In the genomic region with DNA sequence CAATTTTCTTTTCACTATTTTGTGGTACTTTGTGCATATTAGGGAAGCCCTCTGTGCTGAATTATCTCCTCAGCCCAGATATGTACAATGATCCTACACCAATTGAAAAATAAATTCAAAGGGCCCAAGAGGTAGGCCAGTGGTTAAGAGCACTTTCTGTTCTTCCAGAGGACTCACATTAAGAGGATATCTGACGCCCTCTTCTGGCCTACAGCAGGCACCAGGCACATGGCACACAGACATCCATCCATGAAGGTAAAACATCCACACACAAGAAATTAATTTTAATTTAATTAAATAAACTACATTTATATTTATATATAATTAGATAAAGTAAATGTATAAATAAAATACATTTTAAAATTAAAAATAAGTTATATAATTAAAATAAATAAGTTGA, we compare ENCODE assay signal across 8 mouse cellular contexts. TPM values are rescaled to one million over a fixed set of nuclear protein-coding genes. Genes with fewer than 3 reads are reported as not detected.
A peak's percentile ranks its signal among the peaks of the same experiment; 100 is the strongest.
DNase-seq lines count a peak whose midpoint lies in the region; TF ChIP-seq lines count a peak whose summit lies in the region.

No protein-coding gene starts in this region.

- H3K27me3 ChIP-seq in heart, embryonic 10.5 days (ENCODE audit: insufficient read depth, poor library complexity, severe bottlenecking): no peaks in the 10 kb centered on the region
- no peaks in the 10 kb centered on the region for H3K27me3 ChIP-seq in testis, adult 2 months (ENCODE audit: control insufficient read depth, insufficient read depth, low read length)

- H3K4me1 ChIP-seq in heart, embryonic 10.5 days: peaks cover 10% of the 10 kb centered on the region; the same call in 1 of the 2 replicates
- no peaks in the 10 kb centered on the region; the same call in 1 of the 2 replicates for H3K4me1 ChIP-seq in testis, adult 2 months (ENCODE audit: control insufficient read depth, insufficient read depth, low read length)

- TF ChIP-seq CTCF in testis, adult 2 months (IDR thresholded peaks at IDR 0.05; ENCODE audit: control insufficient read depth, insufficient read depth, insufficient replicate concordance, low read depth, low read length): peak; percentile 25; the same call in 1 of the 2 replicates

- peak; percentile 33 to 55 for DNase-seq in heart, postnatal 10 days
- no peak for DNase-seq in heart, embryonic 10.5 days (ENCODE audit: low spot score)
- no peak for DNase-seq in testis, postnatal 10 days (ENCODE audit: low spot score)
- peak; percentile 47 for DNase-seq in embryo, embryonic 10.5 days (ENCODE audit: low spot score)
- peak; percentile 29 for DNase-seq in naive thymus-derived CD4-positive, alpha-beta T cell, adult 2 months (ENCODE audit: low read depth)
- no peak for DNase-seq in spleen, adult 18-20 months
- DNase-seq in ovary, postnatal 10 days (ENCODE audit: low spot score): no peak

- 5% methylated on average over 1 of the region's 1 CpGs for WGBS in heart, embryonic 10.5 days

- no peaks in the 10 kb centered on the region for H3K36me3 ChIP-seq in heart, embryonic 10.5 days
- no peaks in the 10 kb centered on the region for H3K36me3 ChIP-seq in testis, adult 2 months (ENCODE audit: control insufficient read depth, insufficient read depth, low read length)

- intact Hi-C loops in heart, postnatal 10 days (cut with DNase I): loop anchor here (2.0 kb wide), 1 partner anchor 111 kb away; no protein-coding TSS in a partner anchor

- H3K9me3 ChIP-seq in heart, embryonic 10.5 days: no peaks in the 10 kb centered on the region

- no peak overlapping the region for H3K27ac ChIP-seq in heart, embryonic 10.5 days
- H3K27ac ChIP-seq in testis, adult 2 months (ENCODE audit: control insufficient read depth, insufficient read depth, low read depth, low read length): no peak overlapping the region

- TF ChIP-seq POLR2A in testis, adult 2 months (IDR thresholded peaks at IDR 0.05; ENCODE audit: control insufficient read depth, low read depth, low read length): no peak

- no peak overlapping the region for H3K4me3 ChIP-seq in heart, embryonic 10.5 days
- no peak overlapping the region for H3K4me3 ChIP-seq in testis, adult 2 months (ENCODE audit: control insufficient read depth, low read depth, low read length)

RNA-seq across cellular contexts. Expression of a gene that starts 25.7 kb away (rescaled TPM):
- 1 to 10 TPM; 6.6 to 7.4 TPM for total RNA-seq in heart, postnatal 10 days (2021)
- polyA plus RNA-seq in heart, embryonic 10.5 days (2016; fragmentation: Nextera tagmentation; extraction: Ambion mirVana): 7.5 and 11.6 TPM in 2 replicates
- 8.8 and 10.0 TPM in 2 replicates for polyA plus RNA-seq in testis, adult 2 months (2012; rRNA removed)

RNA-seq across cellular contexts. Expression of a gene that starts 30.5 kb away (rescaled TPM):
- total RNA-seq in heart, postnatal 10 days (2021): 10 to 100 TPM; 17.7 to 18.3 TPM
- 20.1 and 27.7 TPM in 2 replicates for polyA plus RNA-seq in heart, embryonic 10.5 days (2016; fragmentation: Nextera tagmentation; extraction: Ambion mirVana)
- polyA plus RNA-seq in testis, adult 2 months (2012; rRNA removed): 9.2 and 10.9 TPM in 2 replicates

Comparison
In these comparisons a context has a peak if more than half of its experiments do, and no peak if none do; other contexts are left out.
1. DNase-seq: peak in heart, postnatal 10 days (2 of 2), embryo, embryonic 10.5 days (single experiment) and naive thymus-derived CD4-positive, alpha-beta T cell, adult 2 months (single experiment); none in heart, embryonic 10.5 days (single experiment), testis, postnatal 10 days (single experiment), spleen, adult 18-20 months (0 of 2) and ovary, postnatal 10 days (single experiment).